Mouse (Mus musculus): Measurements from ENCODE around the gene Ppp1r1b.
A peak's percentile ranks its signal among the peaks of the same experiment; 100 is the strongest.

Gene Ppp1r1b

GRCm38 (mm10) chr11:98328371-98329069 lies 19.7 kb upstream of the Ppp1r1b start:
- no peak for DNase-seq (ENCODE audit: low spot score)

GRCm38 (mm10) chr11:98329081-98329959 lies 18.9 kb upstream of the Ppp1r1b start, which contains the start of gene Neurod2:
Gene Neurod2, minus strand, starts transcription at chr11:98329648.
- DNase-seq (ENCODE audit: low spot score), result no peak

- no peak for DNase-seq (ENCODE audit: low spot score)
Observed at GRCm38 (mm10) chr11:98329960-98330744, 18.1 kb upstream of the Ppp1r1b start.

GRCm38 (mm10) chr11:98330745-98331204 lies 17.4 kb upstream of the Ppp1r1b start:
- no peak for DNase-seq (ENCODE audit: low spot score)

- DNase-seq (ENCODE audit: low spot score), result no peak
Observed at GRCm38 (mm10) chr11:98331401-98331800, 16.8 kb upstream of the Ppp1r1b start.

DNA sequence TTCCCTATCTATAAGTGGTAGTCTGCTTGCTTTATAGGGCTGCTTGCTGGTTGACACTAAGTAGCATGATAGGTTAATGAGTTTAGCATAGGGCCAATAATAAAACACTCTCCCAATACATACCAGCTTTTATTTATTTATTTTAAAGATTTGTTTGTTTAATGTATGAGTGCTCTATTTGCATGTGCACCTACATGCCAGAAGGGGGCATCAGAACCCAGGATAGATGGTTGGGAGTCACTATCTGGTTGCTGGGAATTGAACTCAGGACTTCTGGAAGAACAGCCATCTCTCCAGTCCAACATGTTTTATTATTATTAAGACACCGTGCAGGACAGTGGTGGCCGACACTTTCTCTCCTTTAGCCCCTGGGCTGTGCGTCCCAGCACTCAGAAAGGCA lies 16.0 kb upstream of the Ppp1r1b start:
- no peak for DNase-seq (ENCODE audit: low spot score)

- no peak for DNase-seq (ENCODE audit: low spot score)
Observed at GRCm38 (mm10) chr11:98332841-98333240, 15.4 kb upstream of the Ppp1r1b start.

DNA sequence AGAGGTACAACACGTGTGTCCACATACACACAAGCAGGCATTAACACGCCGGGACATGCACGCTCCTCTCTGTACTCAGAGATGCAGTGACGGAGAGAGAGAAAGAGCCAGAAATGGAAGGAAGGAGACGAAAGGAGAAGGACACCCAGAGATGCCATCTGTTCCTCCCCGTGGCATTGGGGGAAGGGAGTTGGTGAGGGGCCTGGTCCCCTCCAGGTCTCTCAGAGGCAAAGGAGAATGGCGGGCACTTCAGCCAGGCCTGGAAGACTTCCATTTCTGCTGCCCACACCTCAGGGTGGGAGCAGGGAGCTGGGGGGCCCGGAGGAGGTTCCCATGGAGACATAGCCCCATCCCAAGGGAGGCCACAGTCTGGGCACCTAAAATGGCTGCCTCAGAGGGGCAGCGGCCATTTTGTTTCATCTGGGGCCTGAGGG lies 14.9 kb upstream of the Ppp1r1b start:
- no peak for DNase-seq (ENCODE audit: low spot score)

DNA sequence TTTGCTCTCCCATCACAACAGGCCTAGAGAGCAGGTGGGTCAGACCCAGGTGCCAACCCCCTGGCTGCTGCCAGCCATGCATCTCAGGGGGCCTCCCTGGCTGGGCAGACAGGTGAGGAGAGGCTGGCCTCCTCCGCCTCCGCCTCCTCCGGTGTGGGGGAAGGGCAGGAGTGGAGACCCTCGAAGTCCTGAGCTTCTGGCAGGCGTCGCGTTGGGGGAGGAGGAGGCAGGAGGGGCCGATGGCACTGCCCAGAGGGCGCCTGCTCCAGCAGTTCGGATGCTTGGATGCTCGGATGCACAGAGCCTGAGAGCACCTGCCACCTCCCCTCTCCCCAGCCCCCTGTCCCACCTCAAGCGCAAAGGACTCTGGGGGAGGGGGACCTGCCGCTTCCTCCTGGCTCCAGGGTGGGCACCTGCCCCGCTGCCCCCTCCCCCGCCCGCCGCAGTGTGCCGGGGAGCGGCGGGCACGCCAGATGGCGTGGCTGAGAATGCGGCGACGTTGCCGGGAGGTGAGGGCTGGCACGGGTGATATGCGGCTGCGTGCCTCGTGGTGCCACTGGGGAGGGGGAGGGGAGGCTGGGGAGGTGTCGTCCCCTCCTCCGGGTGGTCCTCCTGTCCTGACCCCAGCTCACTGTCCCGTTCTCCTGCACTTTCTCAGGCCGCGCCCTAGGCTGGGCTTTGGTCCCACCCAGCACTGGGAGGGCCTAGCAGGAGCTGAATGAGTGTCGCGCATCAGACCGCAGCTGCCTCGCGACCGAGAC lies 14.0 kb upstream of the Ppp1r1b start:
- no peak for DNase-seq (ENCODE audit: low spot score)

GRCm38 (mm10) chr11:98335250-98335649 lies 13.0 kb upstream of the Ppp1r1b start:
- no peak for DNase-seq (ENCODE audit: low spot score)

DNA sequence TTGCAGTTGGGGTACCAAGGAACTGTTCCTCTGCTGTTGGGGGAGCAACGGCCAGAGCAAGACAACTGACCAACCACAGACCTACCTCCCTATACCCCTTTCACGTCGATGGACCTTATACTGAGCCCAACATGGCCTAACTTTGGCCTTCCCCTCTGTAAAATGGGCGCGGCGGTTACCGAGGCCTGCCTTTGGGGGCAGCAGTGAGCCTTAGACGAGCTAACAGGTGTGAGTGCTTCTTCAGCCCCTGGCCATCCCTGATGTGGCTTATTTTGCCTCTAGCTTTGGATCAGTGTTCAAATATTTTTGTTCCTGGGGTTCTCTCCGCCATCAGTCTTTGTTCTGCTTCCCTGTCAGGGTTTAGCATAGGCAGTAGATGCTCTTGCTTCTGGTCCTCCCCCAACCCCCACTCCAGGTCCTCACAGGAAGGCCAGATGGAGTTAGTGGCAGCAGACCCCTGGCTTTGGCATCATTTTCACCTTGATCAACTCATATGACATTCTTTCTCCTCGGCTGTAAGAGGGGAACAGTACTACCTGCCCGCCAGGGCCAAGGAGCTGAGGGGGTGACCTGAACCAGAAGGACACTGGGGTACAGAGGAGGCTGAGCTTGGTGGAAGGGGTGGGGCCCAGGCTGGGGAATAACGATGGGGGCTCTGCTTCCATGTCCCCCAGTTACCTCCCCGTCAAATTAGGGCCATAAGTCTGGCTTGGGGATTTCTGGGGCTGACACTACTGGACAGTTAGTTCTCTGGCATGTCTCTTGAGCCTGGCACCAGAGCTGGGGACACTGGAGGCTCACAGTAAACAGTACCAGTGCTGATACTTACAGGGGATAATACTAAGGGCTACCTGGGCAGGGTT lies 11.7 kb upstream of the Ppp1r1b start:
- DNase-seq (ENCODE audit: low spot score), result no peak

DNA sequence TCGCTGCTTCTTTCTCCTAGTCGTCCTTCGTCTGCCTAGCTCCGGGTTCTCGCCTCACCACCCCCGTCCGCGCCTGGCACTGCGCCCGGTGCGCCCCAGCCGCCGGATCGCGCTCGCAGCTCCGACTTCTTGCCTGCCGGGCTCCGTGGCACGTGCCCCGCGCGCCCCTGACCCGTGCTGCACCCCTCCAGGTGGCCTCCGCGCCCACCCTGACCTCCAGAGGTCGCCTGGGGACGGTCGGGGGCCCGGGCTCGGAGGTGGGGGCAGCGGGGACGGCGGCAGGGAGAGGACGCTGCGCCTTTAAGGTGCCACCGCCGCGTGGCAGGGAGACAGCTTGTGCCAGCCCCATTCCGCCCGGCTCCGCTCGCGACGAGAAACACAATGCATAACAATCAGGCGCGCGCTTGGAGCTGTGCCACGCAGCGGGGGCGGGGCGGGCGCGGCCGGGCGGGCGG lies 9.7 kb upstream of the Ppp1r1b start:
- peak; percentile 55 for DNase-seq (ENCODE audit: low spot score)

DNA sequence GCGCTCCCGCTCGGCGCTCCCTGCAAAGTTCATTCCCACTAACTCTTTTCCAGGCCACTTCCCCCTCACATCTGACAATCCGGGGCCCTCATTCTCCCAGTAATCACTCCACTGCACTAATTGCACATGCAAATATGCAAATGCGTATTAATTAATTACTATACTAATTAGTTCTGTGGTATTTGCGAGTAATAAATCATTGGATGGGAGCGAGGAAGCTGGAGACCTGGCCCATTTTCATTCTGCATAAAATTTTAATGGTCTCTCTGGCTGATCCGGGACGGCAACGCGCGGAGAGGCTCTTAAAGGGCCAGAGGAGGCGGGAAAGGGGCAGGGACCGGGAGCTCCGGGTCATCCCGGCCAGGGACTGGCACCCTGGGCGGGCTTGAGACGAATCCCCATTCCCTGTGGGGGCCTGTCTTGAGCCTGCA lies 9.1 kb upstream of the Ppp1r1b start:
- no peak for DNase-seq (ENCODE audit: low spot score)

DNA sequence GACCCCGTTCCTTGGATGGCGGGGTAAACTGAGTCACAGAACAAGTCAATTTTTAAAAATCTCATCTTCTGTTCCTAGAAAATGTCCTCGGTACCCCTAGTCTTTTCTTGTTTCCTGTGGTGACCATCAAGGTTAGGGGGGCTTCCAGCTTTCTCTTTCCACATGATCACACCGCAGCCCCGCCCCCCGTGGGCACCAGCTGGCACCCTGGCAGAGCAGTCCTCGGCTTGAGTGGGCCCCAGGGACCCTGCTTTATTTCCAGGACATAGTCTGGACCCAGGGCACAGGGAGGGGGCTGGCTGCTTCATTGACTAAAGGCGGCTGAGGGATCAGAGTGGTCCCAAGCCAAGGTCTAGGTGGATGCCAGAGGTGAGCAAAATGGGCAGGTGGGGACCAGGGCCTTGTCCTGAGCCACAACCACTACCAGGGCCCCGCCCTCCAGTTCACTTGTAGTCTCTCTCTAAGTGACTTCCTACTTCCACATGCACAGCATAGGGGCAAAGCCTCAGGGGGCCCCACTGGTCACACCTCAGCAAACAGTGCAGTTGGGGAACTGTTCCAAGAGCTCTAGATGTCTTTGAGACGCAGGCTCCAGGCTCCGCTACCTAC lies 8.4 kb upstream of the Ppp1r1b start:
- no peak for DNase-seq (ENCODE audit: low spot score)

DNA sequence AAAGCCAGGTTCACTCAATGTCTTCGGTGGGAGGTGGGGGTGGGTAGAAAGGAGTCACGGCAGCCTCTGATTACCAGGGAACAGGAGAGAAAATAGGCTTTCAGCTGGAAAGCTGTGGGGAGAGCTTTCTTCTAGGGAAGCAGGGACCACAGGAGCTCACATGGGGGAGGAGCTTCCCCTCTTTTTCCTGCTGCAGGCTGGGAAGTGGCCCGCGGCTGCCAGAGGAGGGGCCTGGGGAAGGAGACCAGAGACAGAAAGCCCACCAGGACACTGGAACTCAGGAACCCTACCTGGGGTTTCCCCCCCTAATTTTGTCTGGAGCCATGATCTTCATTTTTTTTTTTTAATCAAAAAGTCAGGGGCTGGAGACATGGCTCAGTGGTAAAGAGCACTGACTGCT lies 7.6 kb upstream of the Ppp1r1b start:
- no peak for DNase-seq (ENCODE audit: low spot score)

GRCm38 (mm10) chr11:98341174-98341573 lies 7.0 kb upstream of the Ppp1r1b start:
- no peak for DNase-seq (ENCODE audit: low spot score)

GRCm38 (mm10) chr11:98342000-98342945 lies 5.9 kb upstream of the Ppp1r1b start:
- peak; percentile 90 for DNase-seq (ENCODE audit: low spot score)

DNA sequence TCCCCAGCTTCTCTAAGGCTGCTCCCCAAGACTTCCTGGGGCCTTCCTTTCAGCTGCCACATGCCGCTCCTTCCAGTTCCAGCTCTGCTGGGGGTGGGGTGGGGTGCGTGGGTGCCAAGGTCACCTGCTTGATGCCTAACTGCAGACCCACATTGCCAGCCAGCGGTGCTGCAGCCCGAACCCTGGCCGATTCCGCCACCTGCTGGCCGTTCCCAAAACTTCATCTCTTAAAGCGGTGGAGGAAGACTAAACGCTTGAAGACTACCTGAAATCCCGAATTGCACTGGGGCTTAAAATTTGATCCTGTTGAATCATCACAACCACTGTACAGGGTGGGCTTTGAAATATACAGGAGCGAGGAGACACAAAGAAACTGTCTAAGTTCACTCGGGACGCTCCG lies 3.0 kb upstream of the Ppp1r1b start:
- peak; percentile 81 for DNase-seq (ENCODE audit: low spot score)

DNA sequence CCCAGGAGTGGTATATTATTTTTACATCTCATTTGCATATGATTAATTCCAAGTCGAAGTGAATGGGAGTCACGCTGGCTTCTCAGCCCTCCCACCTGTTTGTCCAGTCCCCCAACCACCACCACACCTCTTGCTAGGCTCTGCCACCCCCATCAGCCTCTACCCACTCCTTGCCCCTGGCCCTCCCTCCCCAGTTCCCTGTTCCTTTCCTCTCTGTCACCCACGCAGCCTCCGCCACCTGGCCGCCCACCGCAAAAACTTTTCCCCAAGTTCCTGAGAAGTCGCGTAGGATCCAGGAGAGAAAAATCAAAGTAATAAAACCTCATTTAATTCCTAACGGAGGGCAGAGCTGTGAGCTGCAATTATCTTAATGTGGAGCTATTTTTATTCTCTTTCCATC lies 2.0 kb upstream of the Ppp1r1b start:
- no peak for DNase-seq (ENCODE audit: low spot score)
